20 mouse cellular contexts compared by ENCODE assay signal in genomic region chr7:132925227-132925626, GRCm38 (mm10). TPM values are rescaled to one million over a fixed set of nuclear protein-coding genes. Genes with fewer than 3 reads are reported as not detected.
A peak's percentile ranks its signal among the peaks of the same experiment; 100 is the strongest.
DNase-seq lines count a peak whose midpoint lies in the region; ATAC-seq lines count a peak whose summit lies in the region.
"Had no signal": no experiment of that assay in that cellular context is flagged by ENCODE, and none has a peak within 500 bp of the region (broad histone marks: within the 10 kb centered on the region; RNA-seq: fewer than 3 reads in every experiment).

No protein-coding gene starts in this region.

- H3K4me1 ChIP-seq in kidney, embryonic 16.5 days (ENCODE audit: insufficient read depth, low read length): no peaks in the 10 kb centered on the region
- no peaks in the 10 kb centered on the region for H3K4me1 ChIP-seq in midbrain, embryonic 11.5 days (ENCODE audit: control insufficient read depth, insufficient read depth, low read length)
- H3K4me1 ChIP-seq in midbrain, embryonic 15.5 days: peaks cover 3% of the 10 kb centered on the region; the same call in 1 of the 2 replicates

- H3K36me3 ChIP-seq in kidney, embryonic 16.5 days (ENCODE audit: insufficient read depth, low read length): no peaks in the 10 kb centered on the region
- H3K36me3 ChIP-seq in midbrain, embryonic 11.5 days (ENCODE audit: control insufficient read depth, insufficient read depth, low read length): no peaks in the 10 kb centered on the region
- H3K36me3 ChIP-seq in midbrain, embryonic 15.5 days (replicated peaks): no peaks in the 10 kb centered on the region
- H3K36me3 ChIP-seq: embryonic facial prominence, embryonic 10.5 days; G1E; heart, embryonic 13.5 days had no signal

- no peak for ATAC-seq in kidney, embryonic 16.5 days (ENCODE audit: low FRiP score, low TSS enrichment)
- no peak for ATAC-seq in midbrain, embryonic 11.5 days (ENCODE audit: low FRiP score)
- no peak for ATAC-seq in midbrain, embryonic 15.5 days (replicated peaks)
- ATAC-seq: CD4-positive, CD25-positive, alpha-beta regulatory T cell, adult 4 months; forebrain, embryonic 13.5 days; forebrain, postnatal 0 days had no signal

- no peak overlapping the region for H3K27ac ChIP-seq in kidney, embryonic 16.5 days (ENCODE audit: low read length)
- H3K27ac ChIP-seq in midbrain, embryonic 11.5 days (ENCODE audit: low read depth, low read length): no peak overlapping the region
- no peak overlapping the region for H3K27ac ChIP-seq in midbrain, embryonic 15.5 days
- H3K27ac ChIP-seq: embryonic facial prominence, embryonic 10.5 days; forebrain, embryonic 13.5 days; heart, embryonic 13.5 days had no signal

- H3K9me3 ChIP-seq in kidney, embryonic 16.5 days (ENCODE audit: low read length): no peaks in the 10 kb centered on the region
- no peaks in the 10 kb centered on the region for H3K9me3 ChIP-seq in midbrain, embryonic 11.5 days (ENCODE audit: control insufficient read depth, low read length)
- no peaks in the 10 kb centered on the region for H3K9me3 ChIP-seq in midbrain, embryonic 15.5 days
- H3K9me3 ChIP-seq: embryonic facial prominence, embryonic 10.5 days; forebrain, embryonic 13.5 days; G1E; heart, embryonic 13.5 days had no signal

- no peak overlapping the region for H3K9ac ChIP-seq in kidney, embryonic 16.5 days (replicated peaks; ENCODE audit: low read length)
- no peak overlapping the region for H3K9ac ChIP-seq in midbrain, embryonic 11.5 days (ENCODE audit: low read length)
- H3K9ac ChIP-seq in midbrain, embryonic 15.5 days: no peak overlapping the region
- H3K9ac ChIP-seq: forebrain, embryonic 13.5 days; forebrain, postnatal 0 days; heart, embryonic 13.5 days had no signal

- 79% methylated on average over 2 of the region's 2 CpGs for WGBS in kidney, embryonic 16.5 days
- 81% methylated on average over 2 of the region's 2 CpGs for WGBS in midbrain, embryonic 11.5 days
- WGBS in midbrain, embryonic 15.5 days: 75% methylated on average over 2 of the region's 2 CpGs

- no peaks in the 10 kb centered on the region for H3K27me3 ChIP-seq in kidney, embryonic 16.5 days (ENCODE audit: insufficient read depth, low read length)
- H3K27me3 ChIP-seq in midbrain, embryonic 11.5 days (ENCODE audit: control insufficient read depth, insufficient read depth, low read length): no peaks in the 10 kb centered on the region; the same call in 1 of the 2 replicates
- no peaks in the 10 kb centered on the region for H3K27me3 ChIP-seq in midbrain, embryonic 15.5 days (replicated peaks)
- H3K27me3 ChIP-seq: forebrain, embryonic 13.5 days; heart, embryonic 13.5 days had no signal

- H3K4me3 ChIP-seq in kidney, embryonic 16.5 days (ENCODE audit: low read length): no peak overlapping the region
- no peak overlapping the region for H3K4me3 ChIP-seq in midbrain, embryonic 11.5 days (ENCODE audit: low read depth, low read length)
- H3K4me3 ChIP-seq in midbrain, embryonic 15.5 days: no peak overlapping the region
- H3K4me3 ChIP-seq: embryonic facial prominence, embryonic 10.5 days; forebrain, embryonic 13.5 days; heart, embryonic 13.5 days had no signal

- peak; percentile 20 for DNase-seq in kidney, adult 11 months
- DNase-seq in kidney, adult 9 months: peak; percentile 50
- DNase-seq in kidney, postnatal 4 days: no peak
- peak; percentile 44 for DNase-seq in midbrain, embryonic 11.5 days (ENCODE audit: low spot score, missing footprints)
- no peak for DNase-seq in urinary bladder, postnatal 4 days (ENCODE audit: low spot score in 2 of 2)
- DNase-seq: adrenal gland, adult 8-10 months; adrenal gland, postnatal 36 days; B cell, adult 2 months; cerebellum, adult 2 months; cerebellum, postnatal 10 days; forebrain, postnatal 0 days; gastrocnemius, postnatal 14 days; heart, postnatal 36 days had no signal

- no peak overlapping the region for H3K4me2 ChIP-seq in kidney, embryonic 16.5 days (replicated peaks; ENCODE audit: low read depth, low read length)
- H3K4me2 ChIP-seq in midbrain, embryonic 11.5 days: no peak overlapping the region
- no peak overlapping the region for H3K4me2 ChIP-seq in midbrain, embryonic 15.5 days
- H3K4me2 ChIP-seq: forebrain, embryonic 13.5 days; heart, embryonic 13.5 days had no signal

RNA-seq across cellular contexts. Expression of gene Zranb1, which starts 5.7 kb away (rescaled TPM):
- polyA plus RNA-seq in kidney, embryonic 16.5 days (2015; fragmentation: Nextera tagmentation; extraction: Ambion mirVana): 9.6 and 10.0 TPM in 2 replicates
- 15.6 and 18.3 TPM in 2 replicates for polyA plus RNA-seq in midbrain, embryonic 11.5 days (2014; fragmentation: Nextera tagmentation; extraction: Ambion mirVana)
- 24.3 and 24.9 TPM in 2 replicates for polyA plus RNA-seq in midbrain, embryonic 15.5 days (2015; fragmentation: Nextera tagmentation; extraction: Ambion mirVana)

Comparison
In these comparisons a context has a peak if more than half of its experiments do, and no peak if none do; other contexts are left out.
1. DNase-seq: peak in kidney, adult 11 months (single experiment), kidney, adult 9 months (single experiment) and midbrain, embryonic 11.5 days (single experiment); none in kidney, postnatal 4 days (0 of 2) and urinary bladder, postnatal 4 days (0 of 2).